Mouse (Mus musculus): ENCODE measurements around the gene Rnf2. TPM values are rescaled to one million over a fixed set of nuclear protein-coding genes. Genes with fewer than 3 reads are reported as not detected.

The Rnf2 gene
- polyA plus RNA-seq, 1 experiment from 2014 or later, result 124 TPM

GRCm38 (mm10) chr1:151427888-151428262, 72.9 kb downstream of the Rnf2 start:
- Histone ChIP-seq H3K4me3 (peak overlapping the region; percentile 94), H3K27me3 (no peaks in the 10 kb centered on the region), H3K27ac (peak overlapping the region; percentile 78; the same call in 1 of the 2 replicates), H3K4me2 (replicated peaks) (peak overlapping the region; percentile 66), H3K9me3 (no peaks in the 10 kb centered on the region), H3K4me1 (peaks cover 18% of the 10 kb centered on the region), H3K36me3 (0 out of 2 replicates have a peak, but pooled peaks cover 3% of the 10 kb centered on the region), H3K9ac (peak overlapping the region; percentile 84)
- peak; percentile 65 for ATAC-seq (ENCODE audit: low FRiP score, low read depth)
- under 1% methylated on average over 26 of the region's 26 CpGs for WGBS

GRCm38 (mm10) chr1:151426947-151427600, 73.7 kb downstream of the Rnf2 start:
- H3K36me3 ChIP-seq, result peaks cover 6% of the 10 kb centered on the region
- H3K4me2 ChIP-seq (replicated peaks), result peak overlapping the region; percentile 66
- peak overlapping the region; percentile 84 for H3K9ac ChIP-seq
- no peaks in the 10 kb centered on the region for H3K27me3 ChIP-seq
- peak overlapping the region; percentile 94 for H3K4me3 ChIP-seq
- H3K27ac ChIP-seq, result no peak overlapping the region
- H3K9me3 ChIP-seq, result no peaks in the 10 kb centered on the region
- ATAC-seq (ENCODE audit: low FRiP score, low read depth), result no peak
- H3K4me1 ChIP-seq, result peaks cover 18% of the 10 kb centered on the region
- 18% methylated on average over 7 of the region's 7 CpGs for WGBS

- H3K27me3 ChIP-seq, result no peaks in the 10 kb centered on the region
- H3K4me2 ChIP-seq (replicated peaks), result no peak overlapping the region
- H3K4me3 ChIP-seq, result no peak overlapping the region
- WGBS, result 82% methylated on average over 3 of the region's 3 CpGs
- peaks cover 4% of the 10 kb centered on the region for H3K4me1 ChIP-seq
- no peak for ATAC-seq (ENCODE audit: low FRiP score, low read depth)
- H3K9me3 ChIP-seq, result no peaks in the 10 kb centered on the region
- H3K9ac ChIP-seq, result no peak overlapping the region
- H3K27ac ChIP-seq, result no peak overlapping the region
- H3K36me3 ChIP-seq, result peaks cover 37% of the 10 kb centered on the region
Measured at GRCm38 (mm10) chr1:151422178-151422577, 78.6 kb downstream of the Rnf2 start.

GRCm38 (mm10) chr1:151409827-151410226, 90.9 kb downstream of the Rnf2 start:
- H3K27ac ChIP-seq, result no peak overlapping the region; the same call in 1 of the 2 replicates
- H3K4me3 ChIP-seq, result no peak overlapping the region
- ATAC-seq (ENCODE audit: low FRiP score, low read depth), result 0 out of 2 replicates have a peak, but pooled peaks have one; percentile 32

More at GRCm38 (mm10) chr1:151409827-151410226, 90.9 kb downstream of the Rnf2 start:
- WGBS, result 56% methylated on average over 3 of the region's 3 CpGs
- Histone ChIP-seq H3K27me3 (no peaks in the 10 kb centered on the region), H3K9ac (no peak overlapping the region), H3K4me2 (replicated peaks) (no peak overlapping the region), H3K4me1 (no peaks in the 10 kb centered on the region), H3K36me3 (peaks cover 26% of the 10 kb centered on the region), H3K9me3 (no peaks in the 10 kb centered on the region)

Small RNA genes within 50 kb of the gene (microRNA-seq; reads per million reads assigned to microRNA genes)
- 1.0 reads per million for gene Mir7682

Other genes starting within 250 kb of the Rnf2 start
- 274 and 300 TPM in 2 replicates for gene Ivns1abp, start 156.5 kb downstream of the Rnf2 start, polyA plus RNA-seq (2015; fragmentation: Nextera tagmentation; extraction: Ambion mirVana)
- gene Swt1, start 72.5 kb downstream of the Rnf2 start, polyA plus RNA-seq (2015; fragmentation: Nextera tagmentation; extraction: Ambion mirVana), result 26.5 and 32.7 TPM in 2 replicates
- 48.6 and 51.3 TPM in 2 replicates for gene Trmt1l, start 72.4 kb downstream of the Rnf2 start, polyA plus RNA-seq (2015; fragmentation: Nextera tagmentation; extraction: Ambion mirVana)
- gene Fam129a, start 70.2 kb upstream of the Rnf2 start, polyA plus RNA-seq (2015; fragmentation: Nextera tagmentation; extraction: Ambion mirVana), result 8.6 and 11.1 TPM in 2 replicates